Mouse (Mus musculus) bone marrow macrophage, adult 2 months (primary cell): ENCODE measurements around the gene Map3k21.

Experiments
- CTCF ChIP-seq: IDR thresholded peaks from 2 replicates; pipeline ENCODE4 v1.5.1; 2012; ENCODE audit warnings: low read depth, mild to moderate bottlenecking, low read length, moderate library complexity
- POLR2A ChIP-seq: IDR thresholded peaks from 2 replicates; pipeline ENCODE4 v1.6.1; 2012; ENCODE audit warnings: mild to moderate bottlenecking, low read depth, low read length, borderline replicate concordance

GRCm38 (mm10) chr8:125917013-125917412 lies 6.8 kb downstream of the Map3k21 start:
- TF ChIP-seq CTCF (no peak), POLR2A (no peak)
